Mouse (Mus musculus) midbrain, postnatal 0 days (tissue): ENCODE results near the gene Kif7. TPM values are rescaled to one million over a fixed set of nuclear protein-coding genes. Genes with fewer than 3 reads are reported as not detected.

Experiments
- ATAC-seq: fragments of 200-750 bp; cut with Nextera tagmentation; 2 replicates; pipeline ENCODE4 v1.8.0; 2017; ENCODE audit warnings: moderate number of reproducible peaks, mild to moderate bottlenecking, moderate TSS enrichment, moderate library complexity; ENCODE audit not compliant: low FRiP score
- DNase-seq: peaks from one replicate; pipeline ENCODE4 v3.0.0-alpha.2; 2015; ENCODE audit warnings: low spot score
- H3K27ac ChIP-seq: fragments of 300-500 bp; sonication (generic); 2 replicates; pipeline ENCODE4 v1.5.1; 2014; ENCODE audit warnings: low read depth, mild to moderate bottlenecking, low read length, mixed read lengths
- H3K27me3 ChIP-seq: fragments of 300-500 bp; sonication (generic); 2 replicates; pipeline ENCODE4 v1.6.1; 2014; ENCODE audit warnings: low read length, control low read depth, mixed read lengths; ENCODE audit not compliant: insufficient read depth
- H3K36me3 ChIP-seq: fragments of 300-500 bp; sonication (generic); 2 replicates; pipeline ENCODE4 v1.6.1; 2014; ENCODE audit warnings: low read length, control low read depth, mixed read lengths; ENCODE audit not compliant: insufficient read depth
- H3K4me1 ChIP-seq: fragments of 300-500 bp; sonication (generic); 2 replicates; pipeline ENCODE4 v1.6.1; 2014; ENCODE audit warnings: mild to moderate bottlenecking, control low read depth, antibody characterized with exemption, low read length, mixed read lengths; ENCODE audit not compliant: insufficient read depth
- H3K4me2 ChIP-seq: fragments of 300-500 bp; sonication (generic); 2 replicates; pipeline ENCODE4 v1.6.1; 2014; ENCODE audit warnings: low read depth, mild to moderate bottlenecking, low read length, mixed read lengths; ENCODE audit not compliant: poor library complexity, severe bottlenecking
- H3K4me3 ChIP-seq: fragments of 300-500 bp; sonication (generic); 2 replicates; pipeline ENCODE4 v1.5.1; 2014; ENCODE audit warnings: low read depth, mild to moderate bottlenecking, low read length, moderate library complexity
- H3K9ac ChIP-seq: fragments of 300-500 bp; sonication (generic); replicated peaks from 2 replicates; pipeline ENCODE4 v1.6.1; 2014; ENCODE audit warnings: mild to moderate bottlenecking, low read length, moderate library complexity, mixed read lengths; ENCODE audit not compliant: poor library complexity, severe bottlenecking
- H3K9me3 ChIP-seq: fragments of 300-500 bp; sonication (generic); 2 replicates; pipeline ENCODE4 v1.6.1; 2016; ENCODE audit warnings: low read length, control low read depth
- CTCF ChIP-seq: IDR thresholded peaks from 2 replicates; pipeline ENCODE4 v1.5.1; 2016; ENCODE audit warnings: antibody characterized with exemption, mild to moderate bottlenecking
- WGBS: fragments of 180-500 bp; shearing (Covaris S2); extraction: QIAGEN DNeasy Blood & Tissue Kit; methylation state at CpG from one replicate; pipeline ENCODE4 v1.1.7; 2014; 5-methylcytosine and 5-hydroxymethylcytosine counted together
- polyA plus RNA-seq: library from polyadenylated mRNA; unstranded; fragments of >200 nt; fragmentation: Nextera tagmentation; extraction: Ambion mirVana; gene quantifications from 2 replicates; pipeline ENCODE4 v1.2.1, GENCODE M21; 2015
- total RNA-seq: library from RNA; depleted of rRNA; stranded (reverse); fragments of >200 nt; gene quantifications from 2 replicates; pipeline ENCODE4 v1.2.3, GENCODE M21; 2014

Gene Kif7
- total and polyA plus RNA-seq, 2 experiments from 2014 or later, result 1.5 to 5.6 TPM

DNA sequence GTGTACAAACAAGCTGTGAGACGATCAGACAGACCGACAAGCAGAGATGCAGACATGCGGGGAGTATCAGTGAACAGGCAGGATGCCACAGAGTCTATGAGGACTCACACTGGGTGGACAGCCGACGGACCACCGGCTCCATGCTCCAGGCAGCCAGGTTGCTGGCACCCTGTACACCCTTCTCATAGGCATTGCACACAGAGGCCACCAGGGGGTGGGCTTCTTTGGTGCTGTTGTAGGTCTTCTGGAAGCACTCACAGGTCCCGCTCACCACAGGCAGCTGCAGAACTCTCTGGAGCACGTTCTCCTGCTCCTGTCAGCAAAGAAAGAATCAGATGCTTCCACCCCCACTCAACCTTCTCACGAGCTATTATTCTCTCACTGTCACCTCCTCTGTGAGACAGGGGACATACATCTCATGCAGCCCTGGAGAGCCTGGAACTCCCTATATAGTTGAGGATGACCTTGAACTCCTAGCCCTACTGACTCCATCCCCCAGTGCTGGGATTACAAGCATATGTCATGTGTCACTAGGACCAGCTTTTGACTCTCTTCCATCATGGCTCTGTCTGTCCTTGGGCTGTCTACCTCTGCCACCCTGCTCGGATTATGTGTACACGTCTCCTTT lies 14.3 kb upstream of the Kif7 start:
- Histone ChIP-seq H3K9ac (no peak overlapping the region), H3K9me3 (no peaks in the 10 kb centered on the region), H3K27ac (no peak overlapping the region), H3K36me3 (no peaks in the 10 kb centered on the region), H3K4me3 (no peak overlapping the region), H3K4me1 (no peaks in the 10 kb centered on the region), H3K4me2 (no peak overlapping the region), H3K27me3 (no peaks in the 10 kb centered on the region)
- 74% methylated on average over 11 of the region's 11 CpGs for WGBS
- peak; percentile 42 for TF ChIP-seq CTCF
- DNase-seq (no peak), ATAC-seq (no peak; the same call in 1 of the 2 replicates)

DNA sequence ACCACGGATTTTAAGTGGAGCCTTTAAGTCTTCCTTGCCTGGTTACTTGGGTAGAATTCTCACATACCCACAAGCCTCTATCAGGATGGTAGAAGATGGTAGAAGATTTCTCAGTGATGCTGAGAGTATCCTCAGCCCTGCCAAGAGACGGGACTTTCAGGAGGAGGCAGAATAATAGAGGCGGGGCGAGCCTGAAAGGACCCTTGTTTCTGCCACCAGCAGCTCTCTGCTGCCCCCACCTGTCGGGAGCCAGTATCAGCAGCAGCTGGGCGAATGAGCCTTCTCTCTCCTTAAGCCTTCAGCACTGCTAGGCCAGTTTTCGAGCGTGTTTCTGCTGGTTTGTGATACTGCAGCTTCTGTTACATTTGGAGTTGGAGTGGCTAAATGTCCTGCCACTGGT lies 13.6 kb upstream of the Kif7 start:
- H3K9me3 ChIP-seq, result no peaks in the 10 kb centered on the region
- no peaks in the 10 kb centered on the region for H3K36me3 ChIP-seq
- H3K27ac ChIP-seq, result no peak overlapping the region
- 8% methylated on average over 8 of the region's 8 CpGs for WGBS
- no peak overlapping the region for H3K4me2 ChIP-seq
- DNase-seq (peak; percentile 69), ATAC-seq (no peak)
- H3K4me1 ChIP-seq, result no peaks in the 10 kb centered on the region
- H3K4me3 ChIP-seq, result no peak overlapping the region
- peak; percentile 74 for TF ChIP-seq CTCF
- no peak overlapping the region for H3K9ac ChIP-seq
- H3K27me3 ChIP-seq, result no peaks in the 10 kb centered on the region

- Histone ChIP-seq H3K9ac (no peak overlapping the region), H3K36me3 (no peaks in the 10 kb centered on the region), H3K4me1 (no peaks in the 10 kb centered on the region), H3K27ac (no peak overlapping the region), H3K4me2 (no peak overlapping the region), H3K9me3 (no peaks in the 10 kb centered on the region), H3K4me3 (no peak overlapping the region), H3K27me3 (no peaks in the 10 kb centered on the region)
- peak; percentile 73 for TF ChIP-seq CTCF
- 36% methylated on average over 6 of the region's 6 CpGs for WGBS
- DNase-seq, result peak; percentile 26
- ATAC-seq, result no peak
Observed at GRCm38 (mm10) chr7:79728219-79728618, 12.7 kb upstream of the Kif7 start.

GRCm38 (mm10) chr7:79727091-79727490 lies 11.6 kb upstream of the Kif7 start:
- DNase-seq (peak; percentile 31), ATAC-seq (no peak)
- Histone ChIP-seq H3K27me3 (0 out of 2 replicates have a peak, but pooled peaks cover 5% of the 10 kb centered on the region), H3K9ac (no peak overlapping the region), H3K36me3 (no peaks in the 10 kb centered on the region), H3K9me3 (no peaks in the 10 kb centered on the region), H3K4me1 (no peaks in the 10 kb centered on the region), H3K4me3 (no peak overlapping the region), H3K4me2 (no peak overlapping the region), H3K27ac (no peak overlapping the region)
- WGBS, result 28% methylated on average over 2 of the region's 2 CpGs
- TF ChIP-seq CTCF, result peak; percentile 66

GRCm38 (mm10) chr7:79721386-79721977 lies 6.0 kb upstream of the Kif7 start:
- under 1% methylated on average over 48 of the region's 48 CpGs for WGBS
- DNase-seq, result peak; percentile 60
- H3K36me3 ChIP-seq, result no peaks in the 10 kb centered on the region
- ATAC-seq, result peak; percentile 67
- no peaks in the 10 kb centered on the region for H3K9me3 ChIP-seq
- no peaks in the 10 kb centered on the region for H3K4me1 ChIP-seq
- peak overlapping the region; percentile 44; the same call in 1 of the 2 replicates for H3K27ac ChIP-seq
- TF ChIP-seq CTCF, result no peak
- peak overlapping the region; percentile 83 for H3K9ac ChIP-seq
- H3K4me2 ChIP-seq, result peak overlapping the region; percentile 82
- H3K27me3 ChIP-seq, result 0 out of 2 replicates have a peak, but pooled peaks cover 5% of the 10 kb centered on the region
- peak overlapping the region; percentile 56 for H3K4me3 ChIP-seq

DNA sequence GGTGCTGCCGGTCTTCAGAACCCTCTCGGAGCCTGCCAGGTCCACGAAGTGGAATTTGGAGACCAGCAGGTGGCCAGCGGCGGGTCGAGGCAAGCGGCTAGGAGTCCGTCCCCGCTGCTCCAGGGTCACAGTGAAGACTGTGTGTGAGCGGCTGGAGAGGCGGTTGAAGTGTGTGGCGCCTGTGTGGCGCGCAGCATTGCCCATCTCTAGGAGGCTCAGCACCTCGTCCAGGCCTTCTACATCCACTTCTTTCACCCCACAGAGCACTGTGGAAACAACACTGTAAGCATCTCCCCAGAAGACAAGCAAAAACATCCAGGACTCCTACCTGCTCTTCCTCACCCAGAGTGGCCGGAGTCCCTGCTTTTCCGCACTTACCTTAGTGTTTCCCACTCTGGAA lies 4.7 kb downstream of the Kif7 start:
- Histone ChIP-seq H3K9me3 (no peaks in the 10 kb centered on the region), H3K27me3 (no peaks in the 10 kb centered on the region; the same call in 1 of the 2 replicates), H3K4me2 (peak overlapping the region; percentile 71), H3K4me3 (peak overlapping the region; percentile 47), H3K36me3 (0 out of 2 replicates have a peak, but pooled peaks cover 2% of the 10 kb centered on the region), H3K4me1 (peaks cover 5% of the 10 kb centered on the region; the same call in 1 of the 2 replicates), H3K9ac (peak overlapping the region; percentile 66), H3K27ac (peak overlapping the region; percentile 51)
- no peak for DNase-seq
- no peak for TF ChIP-seq CTCF
- 35% methylated on average over 17 of the region's 17 CpGs for WGBS
- ATAC-seq, result peak; percentile 8; the same call in 1 of the 2 replicates
